Mouse (Mus musculus) limb, embryonic 15.5 days (tissue): ENCODE data around the gene Jak1. TPM values are rescaled to one million over a fixed set of nuclear protein-coding genes. Genes with fewer than 3 reads are reported as not detected.

Source experiments
- ATAC-seq: fragments of 200-750 bp; cut with Nextera tagmentation; 2 replicates; pipeline ENCODE4 v1.8.0; 2017; ENCODE audit warnings: low read depth, moderate TSS enrichment; ENCODE audit not compliant: insufficient number of reproducible peaks, low FRiP score, low TSS enrichment
- H3K27ac ChIP-seq: fragments of 300-500 bp; sonication (generic); 2 replicates; pipeline ENCODE4 v1.5.1; 2015; ENCODE audit warnings: moderate library complexity, mild to moderate bottlenecking, inconsistent platforms
- H3K27me3 ChIP-seq: fragments of 300-500 bp; sonication (generic); 2 replicates; pipeline ENCODE4 v1.6.1; 2015; ENCODE audit warnings: inconsistent platforms
- H3K36me3 ChIP-seq: fragments of 300-500 bp; sonication (generic); 2 replicates; pipeline ENCODE4 v1.6.1; 2015; ENCODE audit warnings: inconsistent platforms
- H3K4me1 ChIP-seq: fragments of 300-500 bp; sonication (generic); 2 replicates; pipeline ENCODE4 v1.6.1; 2015; ENCODE audit warnings: inconsistent platforms
- H3K4me2 ChIP-seq: fragments of 300-500 bp; sonication (generic); 2 replicates; pipeline ENCODE4 v1.6.1; 2015; ENCODE audit warnings: mild to moderate bottlenecking, inconsistent platforms
- H3K4me3 ChIP-seq: fragments of 300-500 bp; sonication (generic); 2 replicates; pipeline ENCODE4 v1.5.1; 2015; ENCODE audit warnings: mild to moderate bottlenecking, inconsistent platforms
- H3K9ac ChIP-seq: fragments of 300-500 bp; sonication (generic); 2 replicates; pipeline ENCODE4 v1.6.1; 2015; ENCODE audit warnings: inconsistent platforms
- H3K9me3 ChIP-seq: fragments of 300-500 bp; sonication (generic); 2 replicates; pipeline ENCODE4 v1.6.1; 2016; ENCODE audit warnings: inconsistent platforms
- WGBS: fragments of 180-500 bp; shearing (Covaris S2); methylation state at CpG from one replicate; pipeline ENCODE4 v1.1.7; 2015; 5-methylcytosine and 5-hydroxymethylcytosine counted together
- polyA plus RNA-seq: library from polyadenylated mRNA; unstranded; fragments of >200 nt; fragmentation: Nextera tagmentation; extraction: Ambion mirVana; gene quantifications from 2 replicates; pipeline ENCODE4 v1.2.1, GENCODE M21; 2015

Gene Jak1
- 99.7 and 99.9 TPM in 2 replicates for polyA plus RNA-seq

- H3K9ac ChIP-seq: peak within 1 kb of the TSS; percentile 95
- no peaks in the 10 kb centered on the region for H3K9me3 ChIP-seq
- peak within 1 kb of the TSS; percentile 91 for H3K27ac ChIP-seq
- H3K4me2 ChIP-seq: peak within 1 kb of the TSS; percentile 60
- under 1% methylated on average over 84 of the region's 84 CpGs for WGBS
- peak within 1 kb of the TSS; percentile 95 for H3K4me3 ChIP-seq
- peaks cover 8% of the 10 kb centered on the region; the same call in 1 of the 2 replicates for H3K4me1 ChIP-seq
- ATAC-seq: peak; percentile 98
- H3K27me3 ChIP-seq: no peaks in the 10 kb centered on the region
- no peaks in the 10 kb centered on the region for H3K36me3 ChIP-seq
These were observed at the start of gene Jak1 for GRCm38 (mm10) chr4:101264741-101265513. Gene Jak1 (minus strand): TSS chr4:101265282.

- H3K9ac ChIP-seq: no peak overlapping the region
- H3K36me3 ChIP-seq: no peaks in the 10 kb centered on the region
- H3K4me1 ChIP-seq: no peaks in the 10 kb centered on the region
- no peak overlapping the region for H3K4me3 ChIP-seq
- 77% methylated on average over 6 of the region's 6 CpGs for WGBS
- H3K27ac ChIP-seq: no peak overlapping the region
- no peak overlapping the region for H3K4me2 ChIP-seq
- H3K27me3 ChIP-seq: 0 out of 2 replicates have a peak, but pooled peaks cover 8% of the 10 kb centered on the region
- H3K9me3 ChIP-seq: no peaks in the 10 kb centered on the region
- no peak for ATAC-seq
These were observed 47.0 kb upstream of the Jak1 start for GRCm38 (mm10) chr4:101312055-101312454.

GRCm38 (mm10) chr4:101308166-101308565 lies 43.1 kb upstream of the Jak1 start:
- ATAC-seq: no peak
- Histone ChIP-seq H3K4me2 (no peak overlapping the region), H3K4me1 (0 out of 2 replicates have a peak, but pooled peaks cover 2% of the 10 kb centered on the region), H3K36me3 (no peaks in the 10 kb centered on the region), H3K4me3 (no peak overlapping the region), H3K9me3 (no peaks in the 10 kb centered on the region), H3K27me3 (0 out of 2 replicates have a peak, but pooled peaks cover 8% of the 10 kb centered on the region), H3K9ac (no peak overlapping the region), H3K27ac (no peak overlapping the region)
- WGBS: 91% methylated on average over 4 of the region's 4 CpGs

GRCm38 (mm10) chr4:101307286-101307685 lies 42.2 kb upstream of the Jak1 start:
- Histone ChIP-seq H3K9ac (no peak overlapping the region), H3K4me2 (no peak overlapping the region), H3K9me3 (no peaks in the 10 kb centered on the region), H3K4me3 (no peak overlapping the region), H3K4me1 (0 out of 2 replicates have a peak, but pooled peaks cover 2% of the 10 kb centered on the region), H3K27ac (no peak overlapping the region), H3K27me3 (0 out of 2 replicates have a peak, but pooled peaks cover 6% of the 10 kb centered on the region), H3K36me3 (no peaks in the 10 kb centered on the region)
- no peak for ATAC-seq
- 64% methylated on average over 4 of the region's 4 CpGs for WGBS

GRCm38 (mm10) chr4:101306132-101306915 lies 41.2 kb upstream of the Jak1 start:
- Histone ChIP-seq H3K9me3 (no peaks in the 10 kb centered on the region), H3K27me3 (no peaks in the 10 kb centered on the region), H3K9ac (no peak overlapping the region), H3K27ac (no peak overlapping the region), H3K4me2 (no peak overlapping the region), H3K4me1 (peaks cover 6% of the 10 kb centered on the region; the same call in 1 of the 2 replicates), H3K4me3 (no peak overlapping the region), H3K36me3 (no peaks in the 10 kb centered on the region)
- ATAC-seq: no peak
- WGBS: 21% methylated on average over 8 of the region's 8 CpGs

- H3K9me3 ChIP-seq: no peaks in the 10 kb centered on the region
- no peak for ATAC-seq
- H3K4me1 ChIP-seq: peaks cover 15% of the 10 kb centered on the region; the same call in 1 of the 2 replicates
- no peaks in the 10 kb centered on the region for H3K36me3 ChIP-seq
- H3K4me3 ChIP-seq: no peak overlapping the region
- 77% methylated on average over 9 of the region's 9 CpGs for WGBS
- no peaks in the 10 kb centered on the region for H3K27me3 ChIP-seq
- H3K27ac ChIP-seq: no peak overlapping the region
- no peak overlapping the region for H3K4me2 ChIP-seq
- no peak overlapping the region for H3K9ac ChIP-seq
These were observed 40.0 kb upstream of the Jak1 start for GRCm38 (mm10) chr4:101305126-101305525.

- H3K27ac ChIP-seq: no peak overlapping the region
- H3K9ac ChIP-seq: no peak overlapping the region
- no peak overlapping the region for H3K4me2 ChIP-seq
- H3K27me3 ChIP-seq: no peaks in the 10 kb centered on the region
- H3K9me3 ChIP-seq: no peaks in the 10 kb centered on the region
- 83% methylated on average over 4 of the region's 4 CpGs for WGBS
- H3K36me3 ChIP-seq: no peaks in the 10 kb centered on the region
- peaks cover 15% of the 10 kb centered on the region; the same call in 1 of the 2 replicates for H3K4me1 ChIP-seq
- H3K4me3 ChIP-seq: no peak overlapping the region
- ATAC-seq: no peak
These were observed 39.0 kb upstream of the Jak1 start for GRCm38 (mm10) chr4:101304114-101304513.

GRCm38 (mm10) chr4:101300392-101300910 lies 35.4 kb upstream of the Jak1 start:
- Histone ChIP-seq H3K4me1 (peaks cover 13% of the 10 kb centered on the region; the same call in 1 of the 2 replicates), H3K9me3 (no peaks in the 10 kb centered on the region), H3K36me3 (no peaks in the 10 kb centered on the region), H3K4me3 (no peak overlapping the region), H3K27ac (no peak overlapping the region), H3K27me3 (no peaks in the 10 kb centered on the region), H3K4me2 (no peak overlapping the region), H3K9ac (no peak overlapping the region)
- 63% methylated on average over 4 of the region's 4 CpGs for WGBS
- no peak for ATAC-seq

- no peak overlapping the region for H3K4me3 ChIP-seq
- no peaks in the 10 kb centered on the region for H3K36me3 ChIP-seq
- no peak for ATAC-seq
These were observed 33.4 kb upstream of the Jak1 start for GRCm38 (mm10) chr4:101298311-101298990.

GRCm38 (mm10) chr4:101296836-101297235 lies 31.8 kb upstream of the Jak1 start:
- Histone ChIP-seq H3K27me3 (0 out of 2 replicates have a peak, but pooled peaks cover 4% of the 10 kb centered on the region), H3K9me3 (no peaks in the 10 kb centered on the region), H3K27ac (no peak overlapping the region), H3K36me3 (no peaks in the 10 kb centered on the region), H3K4me3 (no peak overlapping the region), H3K4me2 (no peak overlapping the region), H3K4me1 (peaks cover 30% of the 10 kb centered on the region), H3K9ac (no peak overlapping the region)
- WGBS: 72% methylated on average over 7 of the region's 7 CpGs
- ATAC-seq: no peak

More at GRCm38 (mm10) chr4:101298311-101298990, 33.4 kb upstream of the Jak1 start:
- Histone ChIP-seq H3K9ac (no peak overlapping the region), H3K27ac (no peak overlapping the region), H3K27me3 (0 out of 2 replicates have a peak, but pooled peaks cover under 1% of the 10 kb centered on the region), H3K4me1 (peaks cover 13% of the 10 kb centered on the region; the same call in 1 of the 2 replicates), H3K4me2 (no peak overlapping the region), H3K9me3 (no peaks in the 10 kb centered on the region)
- 60% methylated on average over 12 of the region's 12 CpGs for WGBS

GRCm38 (mm10) chr4:101295788-101296187 lies 30.7 kb upstream of the Jak1 start:
- Histone ChIP-seq H3K9me3 (no peaks in the 10 kb centered on the region), H3K4me1 (peaks cover 24% of the 10 kb centered on the region), H3K9ac (no peak overlapping the region), H3K4me3 (no peak overlapping the region), H3K4me2 (no peak overlapping the region), H3K36me3 (no peaks in the 10 kb centered on the region), H3K27me3 (0 out of 2 replicates have a peak, but pooled peaks cover 4% of the 10 kb centered on the region), H3K27ac (no peak overlapping the region)
- 70% methylated on average over 3 of the region's 3 CpGs for WGBS
- no peak for ATAC-seq
